Mouse (Mus musculus) urinary bladder, postnatal 36 days (tissue): ENCODE results near the gene Prrc2b.

Source experiments
- DNase-seq, 2 experiments: peaks; one replicate each; pipeline ENCODE4 v3.0.0; 2022; ENCODE audit warnings: low spot score in 2 of 2, mixed read lengths in 1 of 2

The Prrc2b gene

GRCm38 (mm10) chr2:32182676-32183296, 31.9 kb downstream of the Prrc2b start:
- peak; percentile 51 to 60 for DNase-seq

- DNase-seq: no peak
Observed at GRCm38 (mm10) chr2:32187019-32187551, 36.2 kb downstream of the Prrc2b start.

- DNase-seq: no peak
Observed at GRCm38 (mm10) chr2:32187649-32188048, 36.8 kb downstream of the Prrc2b start.

GRCm38 (mm10) chr2:32189060-32189681, 38.3 kb downstream of the Prrc2b start:
- DNase-seq: no peak

- DNase-seq: no peak
Observed at GRCm38 (mm10) chr2:32190620-32191019, 39.7 kb downstream of the Prrc2b start.

- peak; percentile 32 to 52 for DNase-seq
Observed at GRCm38 (mm10) chr2:32191872-32192507, 41.1 kb downstream of the Prrc2b start.

GRCm38 (mm10) chr2:32198977-32199376, 48.1 kb downstream of the Prrc2b start:
- no peak for DNase-seq

- DNase-seq: no peak
Observed at GRCm38 (mm10) chr2:32200033-32200432, 49.2 kb downstream of the Prrc2b start.

- DNase-seq: no peak
Observed at GRCm38 (mm10) chr2:32200712-32201111, 49.8 kb downstream of the Prrc2b start.

- no peak for DNase-seq
Observed at GRCm38 (mm10) chr2:32201527-32201926, 50.6 kb downstream of the Prrc2b start.

- DNase-seq: no peak
Observed at GRCm38 (mm10) chr2:32203853-32204252, 53.0 kb downstream of the Prrc2b start.

GRCm38 (mm10) chr2:32207682-32208081, 56.8 kb downstream of the Prrc2b start:
- no peak for DNase-seq

GRCm38 (mm10) chr2:32211689-32212088, 60.8 kb downstream of the Prrc2b start:
- DNase-seq: no peak

GRCm38 (mm10) chr2:32213000-32213399, 62.1 kb downstream of the Prrc2b start:
- DNase-seq: no peak

GRCm38 (mm10) chr2:32215576-32215975, 64.7 kb downstream of the Prrc2b start:
- no peak for DNase-seq

GRCm38 (mm10) chr2:32216506-32216905, 65.6 kb downstream of the Prrc2b start:
- no peak for DNase-seq

GRCm38 (mm10) chr2:32217656-32218055, 66.8 kb downstream of the Prrc2b start:
- no peak for DNase-seq

GRCm38 (mm10) chr2:32218113-32218512, 67.2 kb downstream of the Prrc2b start:
- no peak for DNase-seq

- no peak for DNase-seq
Observed at GRCm38 (mm10) chr2:32218541-32219334, 67.9 kb downstream of the Prrc2b start.

GRCm38 (mm10) chr2:32219501-32219900, 68.6 kb downstream of the Prrc2b start:
- DNase-seq: no peak

- no peak for DNase-seq
Observed at GRCm38 (mm10) chr2:32220021-32220420, 69.1 kb downstream of the Prrc2b start.

- no peak for DNase-seq
Observed at GRCm38 (mm10) chr2:32220969-32221368, 70.1 kb downstream of the Prrc2b start.
